Mouse (Mus musculus): ENCODE results near the gene Olfr251.
"Not testable (repeated sequence)": the region's sequence is repeated elsewhere in the genome, so short reads cannot be mapped to it uniquely, and the experiment has no call there.

The Olfr251 gene

GRCm38 (mm10) chr9:38376786-38377185, at the start of gene Olfr251:
Gene Olfr251 (plus strand): TSS chr9:38377086.
- no peak for DNase-seq (ENCODE audit: low spot score in 2 of 2)

GRCm38 (mm10) chr9:38328760-38329159, 48.1 kb upstream of the Olfr251 start, which contains the start of gene Olfr25:
Gene Olfr25 (plus strand): TSS chr9:38329060.
- no peak for DNase-seq (ENCODE audit: low spot score in 2 of 2)

GRCm38 (mm10) chr9:38348111-38348510, 28.8 kb upstream of the Olfr251 start, which contains the start of gene Olfr898:
Gene Olfr898 (plus strand): TSS chr9:38348411.
- no peak for DNase-seq (ENCODE audit: low spot score in 2 of 2)

- no peak for DNase-seq (ENCODE audit: low spot score in 2 of 2)
These were observed 10.3 kb upstream of the Olfr251 start, which contains the start of gene Olfr250 for GRCm38 (mm10) chr9:38366596-38366995. Gene Olfr250 (plus strand): TSS chr9:38366896.

- no peak for DNase-seq (ENCODE audit: low spot score in 2 of 2)
These were observed 24.5 kb downstream of the Olfr251 start, which contains the start of gene Olfr147 for GRCm38 (mm10) chr9:38401398-38401797. Gene Olfr147 (plus strand): TSS chr9:38401698.

GRCm38 (mm10) chr9:38407502-38407901, 30.6 kb downstream of the Olfr251 start:
- not testable (repeated sequence) for DNase-seq (ENCODE audit: low spot score in 2 of 2)

GRCm38 (mm10) chr9:38413502-38413901, 36.6 kb downstream of the Olfr251 start:
- DNase-seq (ENCODE audit: low spot score in 2 of 2): not testable (repeated sequence)

GRCm38 (mm10) chr9:38423801-38424200, 46.9 kb downstream of the Olfr251 start:
- DNase-seq (ENCODE audit: low spot score in 2 of 2): no peak

GRCm38 (mm10) chr9:38427026-38427425, 50.1 kb downstream of the Olfr251 start:
- DNase-seq (ENCODE audit: low spot score in 2 of 2): no peak

GRCm38 (mm10) chr9:38429155-38429554, 52.3 kb downstream of the Olfr251 start, which contains the start of gene Olfr901:
Gene Olfr901 (plus strand): TSS chr9:38429455.
- DNase-seq (ENCODE audit: low spot score in 2 of 2): no peak

All from frontal cortex, postnatal 25 days (tissue).